Mouse (Mus musculus) testis, postnatal 10 days (tissue): ENCODE data around the gene 2010300C02Rik.
A peak's percentile ranks its signal among the peaks of the same experiment; 100 is the strongest.

Experiments used
- DNase-seq: peaks from one replicate; pipeline ENCODE4 v3.0.0; 2021; ENCODE audit warnings: low spot score

Gene 2010300C02Rik

DNA sequence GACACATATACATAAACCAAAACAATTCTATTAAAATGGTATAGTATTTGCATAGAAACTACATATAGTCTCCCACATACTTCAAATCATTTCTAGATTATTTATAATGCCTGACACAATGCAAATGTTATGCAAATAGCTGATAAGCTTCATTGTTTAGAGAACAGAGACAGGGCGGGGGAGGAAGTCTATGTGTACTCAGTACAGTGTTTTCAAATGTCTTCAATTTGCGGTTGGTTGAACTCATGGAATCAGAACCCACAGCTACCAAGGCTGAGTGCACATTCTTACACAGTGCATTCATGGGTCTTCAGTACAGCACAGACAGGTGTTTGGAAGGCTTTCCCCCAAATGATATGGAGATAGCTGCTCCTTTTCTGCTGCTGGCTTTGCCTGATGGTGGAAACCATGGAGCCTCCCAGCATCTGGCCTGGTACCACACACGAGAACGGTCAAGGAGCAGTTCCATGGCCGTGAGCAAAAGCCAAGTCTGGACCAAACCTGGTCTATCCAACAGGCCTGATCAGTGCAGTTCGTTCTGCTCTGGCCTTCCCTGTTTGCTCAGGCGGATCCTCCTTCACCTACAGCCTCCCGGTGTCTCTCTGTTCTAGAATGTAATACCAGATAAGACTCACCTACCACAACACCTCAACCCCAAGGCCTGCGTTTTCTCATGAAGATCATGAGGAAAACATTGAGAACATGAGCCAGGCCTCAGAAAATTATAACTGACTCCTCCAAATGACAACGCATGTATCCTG is 8.1 kb downstream of the 2010300C02Rik start:
- DNase-seq: no peak

GRCm38 (mm10) chr1:37711082-37711481 is 8.8 kb downstream of the 2010300C02Rik start:
- DNase-seq: no peak

GRCm38 (mm10) chr1:37709736-37710135 is 10.1 kb downstream of the 2010300C02Rik start:
- DNase-seq: no peak

- DNase-seq: no peak
Observed at GRCm38 (mm10) chr1:37708270-37708955, 11.5 kb downstream of the 2010300C02Rik start.

DNA sequence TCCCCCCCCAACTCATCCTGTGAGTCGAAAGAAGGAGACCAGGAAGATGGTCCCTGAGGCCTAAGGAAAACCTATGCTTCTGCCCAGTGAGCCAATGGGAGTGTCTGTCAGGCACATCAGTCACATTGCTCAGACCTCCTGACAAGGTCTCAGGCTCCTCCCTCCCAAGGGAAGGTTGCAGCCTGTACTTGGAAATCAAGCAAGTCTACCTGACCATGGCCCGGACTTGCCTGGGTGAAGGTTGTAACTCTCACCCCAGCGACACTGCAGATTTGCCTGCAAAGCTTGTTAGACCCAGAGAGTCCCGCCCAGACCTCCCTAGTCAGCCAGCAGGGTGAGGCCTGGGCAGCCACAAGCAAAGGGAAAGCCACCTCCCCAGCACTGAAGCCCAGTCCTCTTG is 17.6 kb downstream of the 2010300C02Rik start:
- DNase-seq: no peak

DNA sequence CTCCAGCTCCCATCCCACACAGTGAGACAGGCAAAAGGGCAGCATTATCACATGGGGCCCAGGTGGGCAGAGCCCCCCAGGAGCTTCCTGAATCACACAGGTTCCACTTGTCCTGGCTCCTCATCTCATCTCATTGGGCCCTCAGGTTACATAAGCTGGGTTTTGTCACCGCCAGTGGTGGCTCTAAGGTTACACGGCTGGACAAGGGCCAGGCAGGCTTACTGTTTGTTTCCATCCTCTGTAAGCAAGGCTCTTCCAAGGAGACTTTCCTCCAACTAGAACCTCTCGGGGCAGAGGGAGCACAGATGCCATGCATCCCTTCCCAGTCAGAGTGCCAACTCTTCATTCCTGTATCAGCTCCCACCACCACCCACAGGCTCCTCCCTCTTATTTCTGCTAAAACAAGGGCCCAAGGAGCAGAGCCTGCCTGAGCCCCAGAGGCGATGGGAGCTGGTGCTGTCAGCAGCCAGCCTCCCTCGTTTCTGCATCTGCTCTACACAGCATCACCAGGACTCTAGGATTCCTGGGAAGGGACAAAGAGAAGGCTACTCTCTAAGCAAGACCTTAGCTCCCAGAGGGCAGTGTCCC is 20.9 kb downstream of the 2010300C02Rik start:
- no peak for DNase-seq

- DNase-seq: no peak
Observed at GRCm38 (mm10) chr1:37698186-37698839, 21.6 kb downstream of the 2010300C02Rik start.

DNA sequence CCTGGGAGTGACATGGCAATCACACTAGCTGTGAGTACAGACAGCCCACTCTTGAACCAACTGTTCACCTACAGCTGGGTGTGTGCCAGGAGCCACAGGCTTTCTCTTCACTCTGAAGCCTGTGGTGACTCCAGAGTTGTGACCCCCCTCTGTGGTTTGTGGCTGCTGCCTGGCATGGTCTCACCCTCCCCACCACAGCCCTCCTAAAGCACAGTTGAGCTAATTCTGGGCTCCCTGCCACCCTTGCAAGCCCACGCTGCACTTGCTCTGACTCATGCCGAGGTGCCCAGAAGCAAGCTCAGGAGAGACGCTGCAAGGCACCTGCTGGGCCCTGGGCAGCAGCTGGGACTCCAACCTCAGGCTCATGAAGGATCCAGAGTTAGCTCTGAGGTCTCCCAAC is 23.0 kb downstream of the 2010300C02Rik start:
- no peak for DNase-seq

- no peak for DNase-seq
Observed at GRCm38 (mm10) chr1:37695732-37696131, 24.2 kb downstream of the 2010300C02Rik start.

GRCm38 (mm10) chr1:37694417-37694816 is 25.5 kb downstream of the 2010300C02Rik start:
- peak; percentile 52 for DNase-seq

- no peak for DNase-seq
Observed at GRCm38 (mm10) chr1:37691179-37691578, 28.7 kb downstream of the 2010300C02Rik start.

GRCm38 (mm10) chr1:37690665-37691064 is 29.2 kb downstream of the 2010300C02Rik start:
- DNase-seq: no peak

- DNase-seq: no peak
Observed at GRCm38 (mm10) chr1:37689730-37690129, 30.2 kb downstream of the 2010300C02Rik start.

DNA sequence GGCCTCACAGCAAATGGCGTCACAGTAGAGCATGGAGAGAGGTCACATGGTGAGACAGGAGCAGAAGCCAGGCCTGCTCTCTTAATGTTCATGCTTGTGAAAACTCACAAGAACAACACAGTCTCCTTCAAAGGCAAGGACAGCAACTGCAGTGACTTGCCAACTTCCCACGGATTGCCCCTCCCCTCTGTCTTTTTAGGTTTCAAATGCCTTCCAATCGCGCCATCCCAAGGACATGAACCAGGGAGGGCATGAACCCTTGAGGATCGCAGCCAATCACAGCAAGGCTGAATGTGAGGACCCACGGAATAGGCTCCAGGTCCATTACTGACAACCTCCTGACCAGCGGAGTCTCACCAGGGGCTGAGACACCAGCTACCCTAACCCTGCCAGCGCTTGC is 31.5 kb downstream of the 2010300C02Rik start:
- DNase-seq: no peak

- peak; percentile 73 for DNase-seq
Observed at GRCm38 (mm10) chr1:37687515-37687914, 32.4 kb downstream of the 2010300C02Rik start.

GRCm38 (mm10) chr1:37686953-37687441 is 32.9 kb downstream of the 2010300C02Rik start:
- no peak for DNase-seq

DNA sequence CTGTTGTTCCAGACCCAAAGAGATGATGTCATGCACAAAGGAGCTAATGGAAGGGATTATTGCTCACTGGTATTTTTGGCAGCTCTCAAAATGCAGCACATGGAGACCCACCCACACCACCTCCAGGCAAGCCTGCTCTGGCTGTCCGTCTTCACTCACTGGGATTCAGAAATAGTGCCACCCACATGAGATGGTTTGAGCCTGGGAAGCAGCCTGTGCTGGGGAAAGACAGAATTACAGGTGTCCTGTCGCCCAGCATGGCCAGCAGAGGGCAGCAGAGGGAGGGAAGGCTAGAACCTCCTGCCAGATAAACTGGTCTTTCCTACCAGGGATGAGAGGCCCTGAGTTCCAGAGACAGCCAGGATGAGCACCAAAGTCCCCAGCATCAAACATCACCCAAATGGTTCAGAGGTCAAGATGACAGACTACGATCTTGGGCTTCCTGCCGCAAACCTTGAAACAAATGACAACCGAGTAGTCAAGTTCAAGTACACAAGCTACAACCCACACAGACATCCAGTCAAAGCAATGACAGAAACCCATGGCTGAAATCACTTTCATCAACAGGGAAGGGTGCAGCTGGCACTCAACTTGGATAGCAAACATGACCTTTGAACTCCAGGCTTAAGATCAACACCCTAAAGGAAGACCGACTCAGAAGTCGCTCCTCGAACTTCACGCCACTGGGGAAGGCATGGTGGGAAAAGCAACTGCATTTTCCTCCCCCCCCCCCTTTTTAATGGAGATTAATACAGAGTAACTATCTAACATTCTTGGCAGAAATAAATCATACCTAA is 41.4 kb downstream of the 2010300C02Rik start:
- DNase-seq: peak; percentile 95

DNA sequence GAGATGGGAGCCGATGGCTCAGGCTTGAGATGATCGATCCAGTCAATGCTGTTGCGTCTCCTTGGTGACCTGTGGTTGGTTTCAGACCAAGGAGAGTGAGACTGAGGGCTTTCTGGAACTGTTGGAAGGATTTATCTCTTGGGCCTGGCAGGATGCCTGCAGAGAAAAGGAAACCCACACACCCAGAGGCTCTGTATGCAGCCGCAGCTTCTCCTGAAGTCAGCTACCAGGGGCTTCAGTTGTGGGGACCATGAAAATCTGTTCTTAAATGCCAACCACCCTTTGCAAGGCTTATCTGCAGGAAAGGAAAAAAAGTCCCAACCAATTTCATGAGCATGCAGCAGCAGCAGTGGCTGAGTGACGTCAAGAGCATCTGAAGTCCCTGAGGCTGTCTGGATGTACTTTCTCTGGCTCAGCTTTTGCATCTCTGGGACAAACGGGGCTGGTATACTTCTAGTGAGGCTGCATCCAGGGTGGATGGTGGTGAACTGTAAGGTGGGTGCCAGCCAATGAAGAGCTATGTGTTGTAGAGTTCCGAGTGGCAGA is 42.8 kb downstream of the 2010300C02Rik start:
- DNase-seq: no peak

GRCm38 (mm10) chr1:37675444-37675843 is 44.4 kb downstream of the 2010300C02Rik start:
- no peak for DNase-seq

DNA sequence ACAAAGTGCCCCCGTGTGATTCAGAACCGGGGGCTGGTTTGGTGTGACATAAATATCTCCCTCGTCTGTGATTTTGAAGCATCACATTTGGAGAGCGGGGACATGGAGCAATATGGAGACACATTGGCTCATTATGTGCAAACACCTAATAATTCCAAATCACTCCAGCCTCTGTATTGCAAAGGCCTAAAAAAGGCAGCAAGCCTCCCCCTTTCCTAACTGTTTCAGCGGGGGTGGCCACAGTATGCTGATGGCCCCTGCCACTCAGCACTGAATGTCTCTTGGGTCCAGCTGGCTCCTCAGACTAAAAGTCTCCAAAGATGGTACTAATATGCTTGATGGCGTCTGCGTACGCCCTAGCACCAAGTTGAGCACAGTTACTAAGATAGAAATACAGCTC is 45.6 kb downstream of the 2010300C02Rik start:
- DNase-seq: no peak

GRCm38 (mm10) chr1:37671316-37671715 is 48.6 kb downstream of the 2010300C02Rik start:
- DNase-seq: no peak
